Mouse (Mus musculus) liver, postnatal 0 days (tissue): ENCODE measurements at regions not wholly inside any gene's neighbourhood (a gene's known extent, or its start where the extent isn't known, plus 50 kb on each side); places are given as distances from the start of the nearest gene placed in this dataset.

Experiments
- ATAC-seq: fragments of 200-750 bp; cut with Nextera tagmentation; 2 replicates; pipeline ENCODE4 v1.8.0; 2017; ENCODE audit warnings: mild to moderate bottlenecking, moderate library complexity
- DNase-seq: peaks from one replicate; pipeline ENCODE4 v3.0.0-alpha.2; 2016
- H3K27ac ChIP-seq: fragments of 300-500 bp; sonication (generic); 2 replicates; pipeline ENCODE4 v1.5.1; 2014; ENCODE audit warnings: antibody characterized with exemption, moderate library complexity, mild to moderate bottlenecking, low read depth
- H3K27me3 ChIP-seq: fragments of 300-500 bp; sonication (generic); 2 replicates; pipeline ENCODE4 v1.6.1; 2014; ENCODE audit warnings: low read length, control low read depth, mixed read lengths; ENCODE audit not compliant: insufficient read depth
- H3K36me3 ChIP-seq: fragments of 300-500 bp; sonication (generic); replicated peaks from 2 replicates; pipeline ENCODE4 v1.6.1; 2014; ENCODE audit warnings: mild to moderate bottlenecking, control low read depth, low read length, moderate library complexity, mixed read lengths; ENCODE audit not compliant: insufficient read depth
- H3K4me1 ChIP-seq: fragments of 300-500 bp; sonication (generic); 2 replicates; pipeline ENCODE4 v1.6.1; 2014; ENCODE audit warnings: antibody characterized with exemption, mild to moderate bottlenecking, control low read depth; ENCODE audit not compliant: insufficient read depth
- H3K4me2 ChIP-seq: fragments of 300-500 bp; sonication (generic); 2 replicates; pipeline ENCODE4 v1.6.1; 2014; ENCODE audit warnings: low read depth, mild to moderate bottlenecking, low read length, moderate library complexity, mixed read lengths
- H3K4me3 ChIP-seq: fragments of 300-500 bp; sonication (generic); 2 replicates; pipeline ENCODE4 v1.5.1; 2014; ENCODE audit warnings: low read depth, low read length
- H3K9ac ChIP-seq: fragments of 300-500 bp; sonication (generic); replicated peaks from 2 replicates; pipeline ENCODE4 v1.6.1; 2014; ENCODE audit warnings: mild to moderate bottlenecking, moderate library complexity
- H3K9me3 ChIP-seq: fragments of 300-500 bp; sonication (generic); 2 replicates; pipeline ENCODE4 v1.6.1; 2016; ENCODE audit warnings: mild to moderate bottlenecking, control low read depth, low read length, mixed read lengths
- CTCF ChIP-seq: sonication (generic); IDR thresholded peaks from 2 replicates; pipeline ENCODE4 v1.5.1; 2016; ENCODE audit warnings: antibody characterized with exemption, low read depth
- EP300 ChIP-seq: IDR thresholded peaks from 2 replicates; pipeline ENCODE4 v1.6.1; 2016; ENCODE audit warnings: antibody characterized with exemption, low read depth, mild to moderate bottlenecking
- WGBS: fragments of 180-500 bp; shearing (Covaris S2); extraction: QIAGEN DNeasy Blood & Tissue Kit; methylation state at CpG from one replicate; pipeline ENCODE4 v1.1.7; 2014; ENCODE audit not compliant: insufficient replicate concordance; 5-methylcytosine and 5-hydroxymethylcytosine counted together

GRCm38 (mm10) chr14:58253369-58253968 lies 183.1 kb downstream of the Fgf9 start:
- peak; percentile 68 for DNase-seq
- no peaks in the 10 kb centered on the region for H3K9me3 ChIP-seq
- no peaks in the 10 kb centered on the region for H3K27me3 ChIP-seq
- H3K4me3 ChIP-seq = no peak overlapping the region
- H3K9ac ChIP-seq = no peak overlapping the region
- no peaks in the 10 kb centered on the region for H3K4me1 ChIP-seq
- H3K4me2 ChIP-seq = no peak overlapping the region
- WGBS = 45% methylated on average over 3 of the region's 3 CpGs
- TF ChIP-seq CTCF (no peak), EP300 (no peak)
- no peaks in the 10 kb centered on the region for H3K36me3 ChIP-seq
- peak; percentile 100 for ATAC-seq
- H3K27ac ChIP-seq = peak overlapping the region; percentile 66

- WGBS = 78% methylated on average over 1 of the region's 1 CpGs
- no peak for TF ChIP-seq EP300
- peak; percentile 19; the same call in 1 of the 2 replicates for TF ChIP-seq CTCF
- ATAC-seq = no peak
Measured at GRCm38 (mm10) chr14:58225869-58226268, 155.5 kb downstream of the Fgf9 start.

DNA sequence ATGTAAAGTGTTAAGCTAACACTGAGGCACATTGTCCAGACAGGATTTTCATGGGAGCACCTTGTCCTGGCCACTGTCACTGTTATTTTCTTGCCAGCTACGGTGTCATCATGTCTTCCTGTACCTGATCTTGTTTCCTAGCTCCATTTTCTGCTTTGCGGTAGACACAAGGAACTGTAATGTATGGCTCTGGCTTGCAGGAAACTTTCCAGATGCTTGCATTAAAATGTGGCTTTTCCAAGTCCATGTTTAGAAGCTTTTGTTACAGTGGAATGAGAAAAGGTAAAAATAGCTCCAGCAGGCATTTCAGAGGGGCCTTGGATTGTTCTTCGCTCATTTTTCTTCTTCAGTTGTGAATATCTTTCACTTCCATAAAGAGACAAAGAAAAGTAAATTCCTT lies 154.1 kb downstream of the Fgf9 start:
- Histone ChIP-seq H3K27me3 (no peaks in the 10 kb centered on the region), H3K36me3 (no peaks in the 10 kb centered on the region), H3K4me2 (no peak overlapping the region), H3K9ac (no peak overlapping the region), H3K4me3 (no peak overlapping the region), H3K9me3 (no peaks in the 10 kb centered on the region), H3K27ac (no peak overlapping the region), H3K4me1 (no peaks in the 10 kb centered on the region)
- WGBS = 84% methylated on average over 3 of the region's 3 CpGs
- ATAC-seq (no peak), DNase-seq (no peak)
- no peak for TF ChIP-seq EP300
- no peak for TF ChIP-seq CTCF

More at GRCm38 (mm10) chr14:58225869-58226268, 155.5 kb downstream of the Fgf9 start:
- no peak for DNase-seq
- H3K4me1 ChIP-seq = no peaks in the 10 kb centered on the region
- no peaks in the 10 kb centered on the region for H3K36me3 ChIP-seq
- no peaks in the 10 kb centered on the region for H3K9me3 ChIP-seq
- no peak overlapping the region for H3K27ac ChIP-seq
- H3K4me2 ChIP-seq = no peak overlapping the region
- H3K4me3 ChIP-seq = no peak overlapping the region
- no peak overlapping the region for H3K9ac ChIP-seq
- no peaks in the 10 kb centered on the region for H3K27me3 ChIP-seq

DNA sequence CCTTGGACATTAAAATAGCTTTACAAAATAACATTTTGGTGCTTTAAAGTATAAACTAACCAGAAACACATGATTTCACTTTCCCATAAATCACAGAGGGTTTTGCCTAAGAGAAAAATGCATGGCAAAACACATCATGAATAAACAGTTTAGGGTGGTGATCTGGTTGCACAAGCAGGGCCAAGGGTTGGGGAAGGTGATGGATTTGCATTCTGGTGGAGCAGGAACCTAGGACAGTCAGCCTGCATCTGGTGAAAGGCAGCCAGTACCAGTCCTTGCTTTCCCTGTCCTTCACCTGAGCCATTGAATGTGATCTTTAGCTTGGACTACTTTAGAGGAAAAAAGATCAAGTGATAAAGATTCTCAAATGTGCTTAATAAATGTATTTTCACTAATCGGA lies 138.1 kb downstream of the Fgf9 start:
- Histone ChIP-seq H3K4me1 (no peaks in the 10 kb centered on the region), H3K4me3 (no peak overlapping the region), H3K36me3 (no peaks in the 10 kb centered on the region), H3K9me3 (no peaks in the 10 kb centered on the region), H3K27me3 (no peaks in the 10 kb centered on the region), H3K9ac (no peak overlapping the region), H3K27ac (no peak overlapping the region), H3K4me2 (no peak overlapping the region)
- ATAC-seq = no peak
- TF ChIP-seq CTCF (no peak), EP300 (no peak)
- DNase-seq = no peak
- 83% methylated on average over 1 of the region's 1 CpGs for WGBS

- ATAC-seq (no peak), DNase-seq (no peak)
- Histone ChIP-seq H3K4me3 (no peak overlapping the region), H3K9me3 (no peaks in the 10 kb centered on the region), H3K9ac (no peak overlapping the region), H3K27me3 (no peaks in the 10 kb centered on the region), H3K4me2 (no peak overlapping the region), H3K4me1 (no peaks in the 10 kb centered on the region), H3K36me3 (no peaks in the 10 kb centered on the region), H3K27ac (no peak overlapping the region)
- WGBS = 64% methylated on average over 6 of the region's 6 CpGs
- TF ChIP-seq EP300 (no peak), CTCF (no peak)
Measured at GRCm38 (mm10) chr14:58202607-58203295, 132.4 kb downstream of the Fgf9 start.

GRCm38 (mm10) chr14:58189948-58190347 lies 119.6 kb downstream of the Fgf9 start:
- Histone ChIP-seq H3K9ac (no peak overlapping the region), H3K36me3 (no peaks in the 10 kb centered on the region), H3K27ac (no peak overlapping the region), H3K4me1 (no peaks in the 10 kb centered on the region), H3K9me3 (no peaks in the 10 kb centered on the region), H3K4me3 (no peak overlapping the region), H3K4me2 (no peak overlapping the region), H3K27me3 (no peaks in the 10 kb centered on the region)
- DNase-seq (no peak), ATAC-seq (no peak)
- WGBS = 79% methylated on average over 15 of the region's 15 CpGs
- TF ChIP-seq CTCF (no peak), EP300 (no peak)
